Mouse (Mus musculus): ENCODE measurements around the gene Bcar1.

The Bcar1 gene

DNA sequence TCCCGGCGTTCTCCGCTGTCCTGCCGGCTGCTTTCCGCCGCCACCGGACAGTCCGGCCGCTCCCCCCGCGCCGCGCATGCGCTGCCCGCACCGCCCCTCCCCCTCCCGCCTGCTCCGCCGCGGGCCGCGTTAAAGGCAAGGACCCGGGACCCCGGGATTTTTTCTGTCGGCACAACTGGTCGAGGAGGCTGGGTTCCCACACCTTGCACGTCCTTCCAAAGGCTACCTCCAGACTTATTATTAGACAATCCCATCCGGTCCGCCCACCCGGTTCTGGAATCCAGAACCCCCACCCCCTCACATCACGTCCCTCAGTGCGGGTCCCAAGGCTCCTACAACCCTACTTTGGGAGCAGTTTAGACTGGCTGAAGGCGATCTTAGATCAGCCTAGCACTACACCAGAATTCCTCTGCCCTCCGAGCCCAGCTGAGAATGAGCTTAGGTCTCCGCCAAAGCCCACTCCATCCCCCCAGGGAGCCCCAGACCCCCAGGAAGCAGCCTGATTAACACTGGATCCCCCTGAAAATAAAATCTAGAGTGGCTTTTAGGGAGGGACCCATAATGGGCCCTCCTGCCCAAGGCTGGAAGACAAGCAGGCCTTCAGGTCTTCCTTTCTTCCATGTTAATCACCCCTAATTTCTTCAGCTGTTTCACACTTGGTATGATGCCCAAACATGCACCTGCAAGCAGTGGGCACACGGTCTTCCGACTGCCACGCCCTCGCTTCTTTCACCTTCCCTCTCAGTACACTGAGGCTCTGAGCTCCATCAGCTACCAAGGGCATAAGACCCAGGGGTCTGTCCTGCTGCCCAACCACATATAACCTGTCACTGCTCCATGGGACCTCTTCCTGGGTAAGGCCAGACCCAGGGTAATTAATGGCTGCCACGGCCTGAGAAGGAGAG, at the start of gene Bcar1:
Bcar1 (minus strand) TSS at position 18 of the 905 bp plus-strand sequence.
- peak; percentile 64 for DNase-seq (ENCODE audit: low spot score)

- no peak for DNase-seq (ENCODE audit: low spot score)
These were observed 46.0 kb upstream of the Bcar1 start for GRCm38 (mm10) chr8:111789639-111790038.

DNA sequence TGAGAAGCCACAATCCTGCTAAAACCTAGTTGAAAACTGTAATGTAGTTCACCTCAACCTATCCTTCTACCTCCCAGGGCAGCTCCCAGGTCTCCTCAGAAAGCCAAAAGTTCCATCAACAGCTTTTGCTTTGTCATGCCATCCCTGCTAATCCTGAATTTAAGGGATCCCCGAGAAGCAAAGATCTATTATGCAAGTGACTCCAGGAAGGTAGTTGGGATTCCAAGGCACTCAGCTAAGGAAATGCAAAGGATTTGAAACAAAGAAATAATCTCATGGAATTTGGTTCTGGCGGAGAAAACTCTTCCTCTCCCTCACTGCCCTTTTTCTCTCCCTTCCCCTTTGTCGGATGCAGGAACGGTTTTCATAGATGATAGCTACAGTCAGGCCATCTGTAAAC, 45.6 kb upstream of the Bcar1 start:
- no peak for DNase-seq (ENCODE audit: low spot score)

GRCm38 (mm10) chr8:111788497-111788896, 44.9 kb upstream of the Bcar1 start:
- no peak for DNase-seq (ENCODE audit: low spot score)

GRCm38 (mm10) chr8:111788085-111788484, 44.5 kb upstream of the Bcar1 start:
- no peak for DNase-seq (ENCODE audit: low spot score)

DNA sequence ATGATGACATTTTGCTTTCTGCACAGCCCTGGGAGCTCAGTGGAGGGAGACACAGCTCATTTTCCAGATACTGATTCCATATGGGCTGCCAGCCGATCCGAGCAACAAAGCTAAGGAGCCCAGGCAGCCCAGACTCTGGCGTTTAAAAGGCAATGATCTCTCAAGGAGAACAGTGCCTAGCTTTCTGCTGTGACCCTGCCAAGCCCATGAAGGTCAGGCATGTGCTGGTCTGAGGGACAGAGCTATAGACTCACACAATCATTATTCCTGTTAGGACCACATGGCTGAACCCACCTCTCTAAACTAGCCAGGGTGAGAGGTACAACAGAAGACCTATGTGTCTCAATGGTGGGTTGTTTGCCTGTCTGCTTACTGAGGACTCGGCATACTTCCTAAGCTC, 44.1 kb upstream of the Bcar1 start:
- no peak for DNase-seq (ENCODE audit: low spot score)

- no peak for DNase-seq (ENCODE audit: low spot score)
These were observed 43.3 kb upstream of the Bcar1 start for GRCm38 (mm10) chr8:111786701-111787588.

GRCm38 (mm10) chr8:111786116-111786515, 42.5 kb upstream of the Bcar1 start:
- DNase-seq (ENCODE audit: low spot score): no peak

DNA sequence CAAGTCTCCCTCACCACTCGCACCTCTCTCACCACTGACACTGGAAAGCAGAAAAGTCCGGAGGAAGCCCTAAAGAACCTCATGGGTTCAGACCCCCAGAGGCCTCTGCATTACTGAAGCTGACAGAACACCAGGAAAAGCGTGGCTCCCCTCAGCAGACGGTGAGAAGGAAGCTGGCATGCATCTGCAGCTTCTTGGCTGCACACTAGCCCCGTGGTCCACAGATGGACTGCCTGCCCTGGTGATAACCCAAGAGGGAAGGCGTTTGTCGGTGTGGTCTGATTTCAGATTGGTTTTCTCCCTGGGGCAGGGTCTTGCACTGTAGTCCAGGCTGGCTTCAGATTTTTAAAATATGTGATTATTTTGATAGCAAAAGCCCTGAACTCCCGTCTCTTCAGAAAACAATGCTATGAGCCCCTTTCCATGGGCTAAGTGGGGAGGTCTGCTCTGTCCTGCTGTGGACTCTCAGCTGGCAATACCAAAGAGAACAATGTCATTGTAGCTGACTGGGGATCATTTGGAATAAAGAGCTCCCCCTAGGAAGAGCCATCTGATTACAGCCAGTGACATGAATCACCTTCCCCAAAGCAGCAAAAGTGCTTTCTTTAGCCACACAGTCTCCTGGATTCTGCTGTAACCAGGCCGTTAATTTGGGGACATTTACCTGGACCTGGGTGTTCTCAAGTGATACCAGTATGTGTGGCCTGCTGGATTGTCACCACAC, 39.2 kb upstream of the Bcar1 start:
- no peak for DNase-seq (ENCODE audit: low spot score)

- no peak for DNase-seq (ENCODE audit: low spot score)
These were observed 38.6 kb upstream of the Bcar1 start for GRCm38 (mm10) chr8:111782161-111782560.

DNA sequence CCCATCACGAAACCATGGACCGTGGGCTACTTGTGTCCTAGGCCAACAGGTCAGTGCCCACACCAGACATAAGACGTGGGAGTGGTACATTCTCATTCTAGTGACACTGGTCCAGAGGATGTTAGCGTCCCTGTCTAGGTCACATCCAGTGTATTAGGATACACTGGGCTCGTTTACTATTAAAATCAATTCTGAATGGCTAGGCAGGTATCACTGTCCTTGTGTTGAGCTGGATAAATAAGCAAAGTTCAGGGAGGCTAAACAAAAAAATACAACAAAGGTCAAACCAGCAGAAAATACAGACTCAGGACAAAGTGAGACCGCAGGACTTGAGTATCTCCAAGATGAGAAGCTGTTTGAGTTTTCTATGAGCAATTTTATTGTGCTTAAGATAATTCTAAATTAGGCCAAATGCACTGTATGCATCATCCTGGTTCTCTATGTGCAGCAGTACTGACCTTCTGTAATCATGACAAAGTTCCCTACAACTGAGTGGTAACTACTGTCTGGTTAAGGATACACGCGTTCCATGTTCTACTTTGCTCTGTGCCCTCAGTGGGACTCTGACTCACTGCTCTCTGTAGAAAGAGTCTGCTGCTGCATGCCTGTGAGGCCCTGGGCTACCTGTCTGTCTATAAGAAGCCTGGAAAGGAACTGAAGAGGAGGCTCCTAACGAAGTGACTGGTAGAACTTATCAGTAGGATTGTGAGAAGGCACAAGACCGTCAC, 37.3 kb upstream of the Bcar1 start:
- no peak for DNase-seq (ENCODE audit: low spot score)

- no peak for DNase-seq (ENCODE audit: low spot score)
These were observed 36.1 kb upstream of the Bcar1 start for GRCm38 (mm10) chr8:111779690-111780089.

GRCm38 (mm10) chr8:111778801-111779200, 35.2 kb upstream of the Bcar1 start:
- no peak for DNase-seq (ENCODE audit: low spot score)

GRCm38 (mm10) chr8:111776492-111776891, 32.9 kb upstream of the Bcar1 start:
- DNase-seq (ENCODE audit: low spot score): no peak

GRCm38 (mm10) chr8:111775766-111776165, 32.2 kb upstream of the Bcar1 start:
- DNase-seq (ENCODE audit: low spot score): no peak

- DNase-seq (ENCODE audit: low spot score): no peak
These were observed 29.9 kb upstream of the Bcar1 start for GRCm38 (mm10) chr8:111773476-111773875.

DNA sequence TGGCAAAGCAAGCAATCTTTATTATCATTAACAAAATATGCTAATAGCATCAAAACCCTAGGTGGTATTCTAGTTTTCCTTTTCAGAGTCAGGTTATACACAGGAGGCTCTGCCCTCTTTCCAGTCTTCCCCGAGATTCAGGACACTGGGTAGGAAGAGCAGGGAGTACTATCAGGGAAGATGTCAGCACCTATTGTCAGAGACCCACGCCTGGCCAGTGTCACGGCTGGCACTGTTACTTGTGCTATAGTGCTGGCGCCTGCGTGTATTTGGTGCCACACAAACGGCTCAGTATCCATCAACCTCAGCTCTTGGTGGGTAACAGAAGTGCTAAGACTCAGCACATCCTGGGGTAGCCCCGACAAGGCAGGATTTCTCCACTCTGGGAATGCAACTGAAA, 29.4 kb upstream of the Bcar1 start:
- DNase-seq (ENCODE audit: low spot score): no peak

GRCm38 (mm10) chr8:111772083-111772482, 28.5 kb upstream of the Bcar1 start:
- DNase-seq (ENCODE audit: low spot score): no peak

DNA sequence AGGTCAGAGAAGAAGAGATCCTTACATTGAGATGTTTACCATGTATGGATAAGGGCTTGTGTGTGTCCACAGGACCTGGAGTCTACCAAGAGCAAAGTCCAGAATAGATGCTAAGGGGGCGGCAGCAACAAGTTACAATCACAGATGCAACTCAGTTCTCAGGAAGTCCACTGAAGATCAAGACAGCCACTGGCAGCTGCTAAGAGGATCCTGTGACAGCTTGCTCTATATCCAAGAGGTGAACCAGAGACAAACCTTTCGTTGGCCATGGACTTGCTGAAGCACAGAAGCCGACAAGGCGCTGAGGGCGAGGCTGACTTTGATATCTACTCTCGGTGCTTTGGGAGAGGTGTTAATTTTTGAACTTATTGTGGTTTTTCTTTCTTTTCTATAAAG, 28.0 kb upstream of the Bcar1 start:
- no peak for DNase-seq (ENCODE audit: low spot score)

- DNase-seq (ENCODE audit: low spot score): no peak
These were observed 27.5 kb upstream of the Bcar1 start for GRCm38 (mm10) chr8:111770958-111771624.

All from ovary, adult 18-20 months (tissue).